ENCODE assay signal across 8 mouse cellular contexts in genomic region chr7:19148875-19149541, GRCm38 (mm10). TPM values are rescaled to one million over a fixed set of nuclear protein-coding genes. Genes with fewer than 3 reads are reported as not detected.
DNase-seq lines count a peak whose midpoint lies in the region; ATAC-seq lines count a peak whose summit lies in the region.

TSS of gene Qpctl (minus strand) at chr7:19149291.

- ATAC-seq in megakaryocyte progenitor cell, adult 5-6 weeks (replicated peaks; ENCODE audit: poor library complexity) = peak; percentile 85

- DNase-seq in adipocyte (ENCODE audit: low spot score) = peak; percentile 99
- DNase-seq in embryo, embryonic 10 days (ENCODE audit: low spot score) = peak; percentile 99
- peak; percentile 94 for DNase-seq in gastrocnemius, postnatal 10 days
- DNase-seq in induced T-regulatory cell, adult 2 months (ENCODE audit: low read depth) = peak; percentile 100
- DNase-seq in left cerebral cortex, adult 9 months (ENCODE audit: low spot score in 2 of 2) = peak; percentile 97 to 98
- DNase-seq in right cerebral cortex, postnatal 14 days = peak; percentile 97
- peak; percentile 97 to 99 for DNase-seq in urinary bladder, postnatal 36 days (ENCODE audit: low spot score in 2 of 2)

RNA-seq across cellular contexts. Expression of gene Qpctl, which starts in this region (rescaled TPM):
- 1 to 10 TPM; 5.0 to 5.5 TPM for total RNA-seq in gastrocnemius, postnatal 10 days (2021)
- 6.5 and 6.9 TPM in 2 replicates for total RNA-seq in megakaryocyte progenitor cell, adult 5-6 weeks (2015)
- total RNA-seq in megakaryocyte progenitor cell, adult 5-6 weeks (2017) = 3.4 and 5.6 TPM in 2 replicates

Comparison
In these comparisons a context has a peak if more than half of its experiments do, and no peak if none do; other contexts are left out.
1. Peak in every context shown above with its lines: DNase-seq and ATAC-seq.